10 mouse cellular contexts compared by ENCODE assay signal in genomic region chr4:107223225-107224204, GRCm38 (mm10). TPM values are rescaled to one million over a fixed set of nuclear protein-coding genes. Genes with fewer than 3 reads are reported as not detected.
DNase-seq lines count a peak whose midpoint lies in the region; ATAC-seq and TF ChIP-seq lines count a peak whose summit lies in the region.
"Had no signal": no experiment of that assay in that cellular context is flagged by ENCODE, and none has a peak within 500 bp of the region (broad histone marks: within the 10 kb centered on the region; RNA-seq: fewer than 3 reads in every experiment).

No protein-coding gene starts in this region.

- no peak overlapping the region for H3K4me2 ChIP-seq in kidney, embryonic 15.5 days
- H3K4me2 ChIP-seq in heart, embryonic 15.5 days = no peak overlapping the region
- H3K4me2 ChIP-seq in midbrain, embryonic 16.5 days (ENCODE audit: low read length) = no peak overlapping the region

- no peak overlapping the region for H3K27ac ChIP-seq in kidney, embryonic 15.5 days
- H3K27ac ChIP-seq in heart, embryonic 15.5 days = no peak overlapping the region
- no peak overlapping the region for H3K27ac ChIP-seq in midbrain, embryonic 16.5 days (ENCODE audit: low read length)

- H3K27me3 ChIP-seq in kidney, embryonic 15.5 days = no peaks in the 10 kb centered on the region
- peaks cover 7% of the 10 kb centered on the region for H3K27me3 ChIP-seq in heart, embryonic 15.5 days
- H3K27me3 ChIP-seq in midbrain, embryonic 16.5 days (ENCODE audit: control insufficient read depth, insufficient read depth, low read depth, low read length) = no peaks in the 10 kb centered on the region

- peak; percentile 19 for DNase-seq in kidney, adult 11 months
- DNase-seq in CD8-positive naive resting alpha-beta T cell, adult 2 months (ENCODE audit: low read depth in 2 of 2, low spot score in 2 of 2) = peak; percentile 52 to 53
- peak; percentile 92 to 95 for DNase-seq in cerebellum, postnatal 10 days
- DNase-seq in lung, adult 2 months = peak; percentile 52
- no peak for DNase-seq in thymus, postnatal 10 days (ENCODE audit: low spot score in 2 of 2)

- H3K4me1 ChIP-seq in kidney, embryonic 15.5 days = no peaks in the 10 kb centered on the region
- H3K4me1 ChIP-seq in heart, embryonic 15.5 days (replicated peaks) = no peaks in the 10 kb centered on the region
- H3K4me1 ChIP-seq in lung, adult 2 months (ENCODE audit: control insufficient read depth, insufficient read depth, low read length) = no peaks in the 10 kb centered on the region
- no peaks in the 10 kb centered on the region for H3K4me1 ChIP-seq in midbrain, embryonic 16.5 days (ENCODE audit: control insufficient read depth, insufficient read depth, low read length)

- H3K9me3 ChIP-seq in kidney, embryonic 15.5 days (replicated peaks) = no peaks in the 10 kb centered on the region
- no peaks in the 10 kb centered on the region for H3K9me3 ChIP-seq in heart, embryonic 15.5 days (replicated peaks)
- no peaks in the 10 kb centered on the region for H3K9me3 ChIP-seq in midbrain, embryonic 16.5 days (replicated peaks; ENCODE audit: control insufficient read depth, low read length, poor library complexity, severe bottlenecking)

- no peak for TF ChIP-seq POLR2A in lung, adult 2 months (IDR thresholded peaks at IDR 0.05; ENCODE audit: borderline replicate concordance, extremely low read depth, low read depth, low read length)

- H3K9ac ChIP-seq in kidney, embryonic 15.5 days = no peak overlapping the region
- H3K9ac ChIP-seq in heart, embryonic 15.5 days = no peak overlapping the region
- H3K9ac ChIP-seq in midbrain, embryonic 16.5 days (ENCODE audit: low read depth, low read length) = no peak overlapping the region

- no peak for TF ChIP-seq CTCF in lung, adult 2 months (IDR thresholded peaks at IDR 0.05; ENCODE audit: insufficient read depth, low read length)

- no peaks in the 10 kb centered on the region for H3K36me3 ChIP-seq in kidney, embryonic 15.5 days
- no peaks in the 10 kb centered on the region for H3K36me3 ChIP-seq in heart, embryonic 15.5 days
- H3K36me3 ChIP-seq in midbrain, embryonic 16.5 days (ENCODE audit: control insufficient read depth, insufficient read depth, low read length) = no peaks in the 10 kb centered on the region

- no peak for ATAC-seq in kidney, embryonic 15.5 days (replicated peaks; ENCODE audit: low FRiP score)
- ATAC-seq in heart, embryonic 15.5 days (replicated peaks; ENCODE audit: insufficient number of reproducible peaks, insufficient read depth, low FRiP score, low read depth) = peak; percentile 78
- ATAC-seq in midbrain, embryonic 16.5 days = no peak

- 83% methylated on average over 11 of the region's 11 CpGs for WGBS in kidney, embryonic 15.5 days
- WGBS in heart, embryonic 15.5 days = 77% methylated on average over 11 of the region's 11 CpGs
- WGBS in lung, adult 2 months = 60% methylated on average over 11 of the region's 11 CpGs
- 83% methylated on average over 11 of the region's 11 CpGs for WGBS in midbrain, embryonic 16.5 days

- no peak overlapping the region for H3K4me3 ChIP-seq in kidney, embryonic 15.5 days (replicated peaks)
- H3K4me3 ChIP-seq in heart, embryonic 15.5 days = no peak overlapping the region
- no peak overlapping the region for H3K4me3 ChIP-seq in lung, adult 2 months (replicated peaks; ENCODE audit: extremely low read depth, low read depth, low read length)
- no peak overlapping the region for H3K4me3 ChIP-seq in midbrain, embryonic 16.5 days (ENCODE audit: low read depth, low read length)

RNA-seq across cellular contexts. Expression of gene Ldlrad1, which starts 14.5 kb away (rescaled TPM):
- polyA plus RNA-seq in kidney, embryonic 15.5 days (2015; fragmentation: Nextera tagmentation; extraction: Ambion mirVana) = not detected in 2 replicates
- not detected in 2 replicates for polyA plus RNA-seq in heart, embryonic 15.5 days (2015; fragmentation: Nextera tagmentation; extraction: Ambion mirVana)
- 47.9 and 52.0 TPM in 2 replicates for polyA plus RNA-seq in lung, adult 2 months (2012; rRNA removed)
- polyA plus RNA-seq in midbrain, embryonic 16.5 days (2015; fragmentation: Nextera tagmentation; extraction: Ambion mirVana) = not detected in 2 replicates
- polyA plus RNA-seq: intestine, embryonic 14.5 days; neural tube, embryonic 14.5 days had no signal

RNA-seq across cellular contexts. Expression of gene Lrrc42, which starts 29.8 kb away (rescaled TPM):
- polyA plus RNA-seq in kidney, embryonic 15.5 days (2015; fragmentation: Nextera tagmentation; extraction: Ambion mirVana) = 97.1 and 99.9 TPM in 2 replicates
- polyA plus RNA-seq in heart, embryonic 15.5 days (2015; fragmentation: Nextera tagmentation; extraction: Ambion mirVana) = 38.8 and 50.1 TPM in 2 replicates
- polyA plus RNA-seq in lung, adult 2 months (2012; rRNA removed) = 9.0 and 10.6 TPM in 2 replicates
- polyA plus RNA-seq in midbrain, embryonic 16.5 days (2015; fragmentation: Nextera tagmentation; extraction: Ambion mirVana) = 54.6 and 59.4 TPM in 2 replicates

RNA-seq across cellular contexts. Expression of gene Hspb11, which starts 29.9 kb away (rescaled TPM):
- 40.4 and 40.8 TPM in 2 replicates for polyA plus RNA-seq in kidney, embryonic 15.5 days (2015; fragmentation: Nextera tagmentation; extraction: Ambion mirVana)
- polyA plus RNA-seq in heart, embryonic 15.5 days (2015; fragmentation: Nextera tagmentation; extraction: Ambion mirVana) = 26.9 and 40.2 TPM in 2 replicates
- 2.4 and 4.2 TPM in 2 replicates for polyA plus RNA-seq in lung, adult 2 months (2012; rRNA removed)
- 35.6 and 39.6 TPM in 2 replicates for polyA plus RNA-seq in midbrain, embryonic 16.5 days (2015; fragmentation: Nextera tagmentation; extraction: Ambion mirVana)

RNA-seq across cellular contexts. Expression of gene Tceanc2, which starts 44.6 kb away (rescaled TPM):
- polyA plus RNA-seq in kidney, embryonic 15.5 days (2015; fragmentation: Nextera tagmentation; extraction: Ambion mirVana) = 26.9 and 32.1 TPM in 2 replicates
- polyA plus RNA-seq in heart, embryonic 15.5 days (2015; fragmentation: Nextera tagmentation; extraction: Ambion mirVana) = 13.0 and 20.1 TPM in 2 replicates
- polyA plus RNA-seq in lung, adult 2 months (2012; rRNA removed) = 5.6 and 7.5 TPM in 2 replicates
- 18.1 and 27.2 TPM in 2 replicates for polyA plus RNA-seq in midbrain, embryonic 16.5 days (2015; fragmentation: Nextera tagmentation; extraction: Ambion mirVana)

RNA-seq across cellular contexts. Expression of gene Tmem59, which starts 45.3 kb away (rescaled TPM):
- 455 and 483 TPM in 2 replicates for polyA plus RNA-seq in kidney, embryonic 15.5 days (2015; fragmentation: Nextera tagmentation; extraction: Ambion mirVana)
- polyA plus RNA-seq in heart, embryonic 15.5 days (2015; fragmentation: Nextera tagmentation; extraction: Ambion mirVana) = 322 and 328 TPM in 2 replicates
- polyA plus RNA-seq in lung, adult 2 months (2012; rRNA removed) = 321 and 330 TPM in 2 replicates
- polyA plus RNA-seq in midbrain, embryonic 16.5 days (2015; fragmentation: Nextera tagmentation; extraction: Ambion mirVana) = 356 and 359 TPM in 2 replicates

Comparison
In these comparisons a context has a peak if more than half of its experiments do, and no peak if none do; other contexts are left out.
1. DNase-seq: peak in kidney, adult 11 months (single experiment), CD8-positive naive resting alpha-beta T cell, adult 2 months (2 of 2), cerebellum, postnatal 10 days (2 of 2) and lung, adult 2 months (single experiment); none in thymus, postnatal 10 days (0 of 2).
2. RNA of gene Ldlrad1, which starts 14.5 kb away (polyA plus RNA-seq): 47.9 to 52.0 TPM in lung, adult 2 months; not detected in heart, embryonic 15.5 days, not detected in kidney, embryonic 15.5 days and not detected in midbrain, embryonic 16.5 days; every median in the first group is over 10 times any median in the second.